Mouse (Mus musculus) liver, adult 2 months (tissue): ENCODE measurements at regions not wholly inside any gene's neighbourhood (a gene's known extent, or its start where the extent isn't known, plus 50 kb on each side); places are given as distances from the start of the nearest gene placed in this dataset.

ENCODE experiments used
- CTCF ChIP-seq: fragments of 200-500 bp; IDR thresholded peaks from 2 replicates; pipeline ENCODE4 v1.5.1; 2011; ENCODE audit warnings: low read depth, low read length, control low read depth
- POLR2A ChIP-seq: fragments of 200-500 bp; IDR thresholded peaks from 2 replicates; pipeline ENCODE4 v1.6.1; 2011; ENCODE audit warnings: low read length, control low read depth; ENCODE audit not compliant: insufficient read depth; ENCODE audit errors: extremely low read depth

- TF ChIP-seq POLR2A (no peak), CTCF (no peak)
Measured at GRCm38 (mm10) chr3:68777801-68778200, 87.4 kb downstream of the Il12a start.
